Mouse (Mus musculus) large intestine, adult 2 months (tissue): ENCODE results near the gene Prdm11. TPM values are rescaled to one million over a fixed set of nuclear protein-coding genes. Genes with fewer than 3 reads are reported as not detected.

Source experiments
- DNase-seq: peaks from one replicate; pipeline ENCODE4 v3.0.0-alpha.2; 2012; ENCODE audit warnings: low read depth, low spot score
- WGBS: fragments of 180-500 bp; shearing (Covaris S2); methylation state at CpG from one replicate; pipeline ENCODE4 v1.1.7; 2018; 5-methylcytosine and 5-hydroxymethylcytosine counted together
- polyA plus RNA-seq: library from polyadenylated mRNA; depleted of rRNA; stranded (reverse); fragments of >200 nt; gene quantifications from 2 replicates; pipeline ENCODE4 v1.2.3, GENCODE M21; 2012

Prdm11 gene
- polyA plus RNA-seq, 1 experiment = 2.3 TPM

DNA sequence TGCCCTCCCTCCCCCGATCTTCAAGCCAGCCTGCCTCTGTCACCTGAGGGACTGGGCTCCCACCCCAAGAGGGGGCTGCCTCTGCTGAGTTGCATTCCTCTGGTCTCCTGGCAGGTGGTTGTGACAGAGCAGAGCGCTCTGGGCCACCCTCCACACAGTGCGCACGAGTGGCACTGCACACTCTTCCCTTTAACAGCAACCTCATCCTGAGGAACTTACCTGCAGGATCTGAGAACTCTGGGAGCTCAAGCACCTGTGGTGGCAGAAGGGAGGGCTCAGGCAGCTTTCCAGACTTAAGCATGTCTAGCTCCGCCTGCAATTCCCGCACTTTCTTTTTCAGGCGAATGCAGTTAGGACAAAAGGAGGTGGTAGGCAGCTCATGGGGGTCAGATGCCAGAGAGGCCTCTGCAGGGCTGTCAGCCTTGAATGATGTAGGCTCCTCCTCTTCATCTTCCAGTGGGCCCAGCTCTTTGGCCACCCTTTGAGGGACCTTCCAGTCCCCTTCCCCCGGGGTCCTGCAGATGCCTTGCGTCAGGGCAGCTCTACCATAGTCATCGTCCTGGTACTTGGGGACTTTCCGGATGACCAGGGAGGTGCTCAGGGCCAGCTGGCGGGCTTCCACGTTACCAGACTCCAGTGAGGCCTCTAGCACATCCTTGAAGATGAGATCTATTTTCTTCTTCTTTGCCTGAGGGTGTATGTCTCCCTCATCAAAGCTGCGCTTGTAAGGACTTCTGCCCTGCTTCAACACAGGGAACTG, 70.8 kb downstream of the Prdm11 start:
- no peak for DNase-seq
- 81% methylated on average over 14 of the region's 14 CpGs for WGBS

DNA sequence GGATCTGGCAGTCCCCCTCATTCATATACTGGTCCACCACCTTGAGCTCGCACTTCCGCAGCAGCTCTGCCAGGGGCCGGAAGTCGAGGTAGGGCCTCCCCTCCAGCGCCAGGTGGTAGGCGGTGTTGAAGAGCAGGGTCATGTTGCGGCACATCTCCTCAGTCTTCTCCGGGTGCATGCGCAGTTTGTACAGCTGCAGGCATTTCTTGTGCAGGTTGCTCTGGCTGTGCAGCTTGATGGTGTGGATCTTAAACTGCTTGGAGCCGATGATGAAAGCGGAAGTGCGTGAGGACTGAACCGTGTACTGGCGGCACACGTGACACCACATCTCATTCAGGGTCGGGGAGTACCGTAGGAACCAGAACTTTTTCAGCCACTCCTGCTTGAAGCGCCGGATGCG, 72.3 kb downstream of the Prdm11 start:
- WGBS = 97% methylated on average over 20 of the region's 20 CpGs
- DNase-seq = no peak

GRCm38 (mm10) chr2:92972071-92972470, 73.9 kb downstream of the Prdm11 start:
- WGBS = 91% methylated on average over 17 of the region's 17 CpGs

GRCm38 (mm10) chr2:92971536-92971935, 74.4 kb downstream of the Prdm11 start:
- WGBS = 93% methylated on average over 8 of the region's 8 CpGs
- no peak for DNase-seq

More at GRCm38 (mm10) chr2:92972071-92972470, 73.9 kb downstream of the Prdm11 start:
- DNase-seq = no peak

- WGBS = 80% methylated on average over 9 of the region's 9 CpGs
- DNase-seq = no peak
These were observed 74.9 kb downstream of the Prdm11 start for GRCm38 (mm10) chr2:92971069-92971468.

DNA sequence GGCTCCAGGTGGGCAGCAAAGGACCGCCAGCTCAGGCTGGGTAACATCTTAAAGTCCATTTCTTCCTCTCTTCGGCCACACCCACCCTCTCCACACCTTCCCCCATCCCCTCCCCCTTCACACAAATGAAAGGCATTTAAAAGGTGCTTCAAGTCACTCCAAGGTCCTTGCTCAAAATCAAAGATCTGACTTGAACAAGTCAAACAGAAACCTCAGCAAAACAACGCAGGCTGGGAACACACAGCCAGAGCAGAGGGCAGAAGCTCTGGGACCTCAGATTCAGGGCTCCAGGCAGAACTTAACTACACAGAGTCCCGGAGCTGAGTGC, 78.2 kb downstream of the Prdm11 start:
- no peak for DNase-seq
- WGBS = 27% methylated on average over 4 of the region's 4 CpGs

DNA sequence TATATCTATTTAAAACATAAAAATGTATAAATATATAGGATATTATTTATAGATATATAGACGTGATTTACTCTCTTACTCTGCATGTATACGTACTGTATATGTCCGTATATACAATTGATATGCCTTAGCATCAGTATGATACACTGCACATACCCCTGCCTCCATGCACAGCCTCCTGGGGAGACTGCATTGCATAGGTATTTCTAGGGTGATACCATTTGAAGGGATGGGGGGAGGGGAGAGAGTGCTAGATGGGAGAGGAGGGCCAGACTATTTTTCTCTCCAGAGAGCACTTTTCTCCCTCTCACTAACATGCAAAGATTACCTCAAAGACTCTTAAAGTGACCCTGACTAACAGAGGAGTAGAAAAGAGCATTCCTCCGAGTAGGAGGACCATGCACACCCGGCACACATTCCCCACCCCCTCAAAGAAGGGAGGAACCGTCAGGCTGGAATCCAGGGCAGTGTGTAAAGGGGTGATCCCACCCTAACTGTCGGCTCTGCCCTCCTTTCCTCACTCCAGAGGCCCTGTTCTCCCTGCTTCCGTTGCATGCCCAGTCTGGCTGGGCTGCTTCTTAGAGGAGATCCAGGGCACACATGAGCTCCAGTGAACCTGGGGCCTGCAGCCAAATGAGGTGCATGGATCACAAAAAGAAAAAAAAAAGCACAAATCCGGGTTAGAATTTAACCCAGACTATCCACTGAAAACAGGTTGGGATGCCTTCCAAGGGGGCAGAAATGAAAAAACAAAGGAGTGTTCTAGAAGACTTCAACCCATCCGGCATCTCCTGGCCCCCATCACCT, 78.7 kb downstream of the Prdm11 start:
- 24% methylated on average over 10 of the region's 10 CpGs for WGBS
- DNase-seq = no peak

DNA sequence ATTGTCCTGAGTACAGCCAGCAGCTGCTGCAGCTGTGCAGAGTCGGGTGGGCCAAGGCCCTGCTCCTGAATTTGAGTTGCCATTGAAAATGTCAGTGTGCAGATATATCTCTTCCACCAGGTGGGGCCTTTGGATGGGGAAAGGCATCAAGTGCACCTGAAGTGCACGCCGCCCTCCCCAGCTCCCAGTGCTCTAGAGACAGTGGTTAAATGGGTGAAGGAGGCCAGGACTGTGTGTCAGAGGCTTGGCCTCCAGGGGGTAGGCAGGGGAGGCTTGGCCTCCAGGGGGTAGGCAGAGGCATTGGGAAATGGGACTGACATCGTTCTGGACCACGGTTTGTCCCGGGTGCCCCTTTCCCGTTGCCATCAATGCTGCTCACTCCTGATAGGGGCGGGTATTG, 79.7 kb downstream of the Prdm11 start:
- 72% methylated on average over 8 of the region's 8 CpGs for WGBS

DNA sequence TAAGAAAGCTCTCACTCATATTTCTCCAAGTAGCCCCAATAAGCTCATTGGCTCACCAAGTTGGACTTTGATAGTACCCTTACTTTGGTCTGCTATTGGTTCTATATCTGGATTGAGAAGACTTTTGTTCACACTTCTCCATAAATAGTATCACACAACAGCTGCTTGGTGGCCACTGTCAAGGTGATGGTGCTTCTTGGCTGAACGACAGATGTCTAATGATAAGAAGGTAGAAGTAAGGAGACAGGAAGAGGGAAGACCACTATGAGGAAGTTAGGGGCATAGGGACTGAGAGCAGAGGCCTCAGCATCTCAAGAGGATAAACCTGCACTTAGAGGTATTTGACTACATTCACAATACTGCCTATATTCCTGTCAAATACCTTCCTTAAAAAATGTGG, 81.6 kb downstream of the Prdm11 start:
- WGBS = 84% methylated on average over 1 of the region's 1 CpGs
- DNase-seq = no peak

More for the DNA sequence above, 79.7 kb downstream of the Prdm11 start:
- no peak for DNase-seq

- DNase-seq = peak; percentile 14
- WGBS = 23% methylated on average over 4 of the region's 4 CpGs
These were observed 87.3 kb downstream of the Prdm11 start for GRCm38 (mm10) chr2:92958640-92959039.

DNA sequence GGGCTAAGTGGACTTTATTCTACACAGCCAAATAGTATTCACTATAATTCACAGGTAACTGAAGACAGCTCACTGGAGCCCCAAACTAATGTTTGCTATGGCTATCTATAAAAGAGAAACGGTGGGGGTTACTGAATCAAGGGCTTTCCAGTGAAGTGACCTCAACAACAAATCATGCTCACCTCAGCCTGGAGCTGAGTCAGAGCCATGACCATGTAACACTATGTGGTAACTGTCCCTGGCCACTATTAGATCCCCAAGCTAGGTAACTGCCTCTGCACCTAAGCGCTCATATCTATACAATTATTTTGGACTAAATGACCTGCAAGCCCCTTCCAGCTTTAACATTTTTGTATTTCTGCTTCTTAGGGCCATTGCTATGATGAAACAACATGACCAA, 89.0 kb downstream of the Prdm11 start:
- 68% methylated on average over 2 of the region's 2 CpGs for WGBS
- no peak for DNase-seq

- 34% methylated on average over 11 of the region's 11 CpGs for WGBS
- peak; percentile 28 for DNase-seq
These were observed 91.4 kb downstream of the Prdm11 start for GRCm38 (mm10) chr2:92954404-92955114.

- WGBS = 90% methylated on average over 17 of the region's 17 CpGs
- no peak for DNase-seq
These were observed 92.5 kb downstream of the Prdm11 start for GRCm38 (mm10) chr2:92953450-92953849.

GRCm38 (mm10) chr2:92949518-92949917, 96.4 kb downstream of the Prdm11 start:
- no peak for DNase-seq
- 47% methylated on average over 1 of the region's 1 CpGs for WGBS

DNA sequence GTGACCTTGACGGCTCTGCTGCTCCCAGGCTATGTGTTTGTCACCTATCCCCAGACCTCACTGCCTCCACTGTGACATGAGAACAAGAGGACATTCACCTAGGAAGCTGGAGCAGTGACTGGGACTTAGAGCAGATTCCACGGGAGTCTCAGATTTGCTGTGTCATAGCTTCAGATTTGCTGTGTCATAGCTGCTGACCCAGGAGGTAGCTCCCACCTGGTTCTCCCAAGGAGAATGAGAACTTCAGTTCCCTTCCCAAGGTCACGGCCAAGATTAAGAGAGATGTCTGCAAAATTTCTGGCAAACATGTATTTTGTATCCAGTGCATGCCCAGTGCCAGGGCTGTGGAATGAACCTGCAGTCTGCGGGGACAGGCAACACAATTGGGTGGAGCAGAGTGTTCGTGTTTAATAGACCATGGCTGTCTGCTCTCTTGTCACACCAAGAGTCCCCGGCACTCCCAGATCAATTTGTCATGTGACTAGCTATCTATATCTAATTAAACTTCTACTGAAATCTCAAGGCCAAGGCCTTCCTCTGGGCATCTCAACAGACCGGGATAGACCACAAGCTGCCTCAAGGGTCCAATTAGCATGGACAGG, 97.2 kb downstream of the Prdm11 start:
- WGBS = 64% methylated on average over 7 of the region's 7 CpGs

DNA sequence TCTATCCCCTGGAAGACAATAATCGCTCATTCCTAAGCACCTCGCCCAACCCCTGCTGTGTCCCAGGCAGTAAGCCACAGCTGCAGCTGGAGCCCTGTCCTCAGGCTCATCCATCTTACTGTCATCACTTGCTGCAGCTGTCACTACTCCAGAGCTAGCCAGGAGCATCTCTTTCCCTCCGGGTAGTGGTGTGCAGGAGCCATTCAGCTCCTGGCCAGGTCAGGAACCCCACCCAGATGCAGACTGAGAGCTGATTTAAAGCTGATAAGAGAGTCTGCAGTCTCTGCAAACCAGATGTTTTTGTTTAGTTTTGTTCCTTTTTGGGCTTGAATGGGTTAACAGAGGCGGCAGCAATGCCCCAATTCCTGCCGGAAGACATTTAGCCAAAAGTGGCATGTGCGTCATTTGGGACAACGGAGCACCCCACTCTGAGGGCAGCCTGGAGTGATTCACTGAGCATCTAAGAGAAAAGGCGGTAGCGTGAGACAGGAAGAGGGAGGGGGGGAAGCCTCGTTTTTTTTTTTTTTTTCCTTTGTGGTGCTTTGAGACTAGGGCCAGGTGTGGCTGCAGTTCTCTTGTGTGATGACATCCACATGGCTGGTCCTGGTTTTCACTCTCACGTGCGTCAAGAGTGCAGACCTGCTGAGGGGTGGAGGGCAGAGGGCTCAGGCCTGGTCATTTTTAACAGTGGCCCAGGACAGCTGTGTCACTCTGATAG, 97.8 kb downstream of the Prdm11 start:
- 15% methylated on average over 12 of the region's 12 CpGs for WGBS
- DNase-seq = no peak

More for the DNA sequence above, 97.2 kb downstream of the Prdm11 start:
- no peak for DNase-seq

- DNase-seq = no peak
- 82% methylated on average over 11 of the region's 11 CpGs for WGBS
These were observed 100.0 kb downstream of the Prdm11 start for GRCm38 (mm10) chr2:92945824-92946598.

GRCm38 (mm10) chr2:92945125-92945746, 100.7 kb downstream of the Prdm11 start:
- WGBS = 72% methylated on average over 11 of the region's 11 CpGs
- no peak for DNase-seq
